Mouse (Mus musculus): ENCODE measurements at regions not wholly inside any gene's neighbourhood (a gene's known extent, or its start where the extent isn't known, plus 50 kb on each side); places are given as distances from the start of the nearest gene placed in this dataset.

- no peak for TF ChIP-seq CTCF (IDR thresholded peaks at IDR 0.05; ENCODE audit: low read depth, low read length)
- TF ChIP-seq POLR2A (IDR thresholded peaks at IDR 0.05; ENCODE audit: extremely low read depth, insufficient read depth, low read length), result no peak
These were observed 50.8 kb upstream of the C2cd4b start for GRCm38 (mm10) chr9:67708246-67708960.
